Mouse (Mus musculus) embryonic fibroblast, embryonic 13.5 days (primary cell): ENCODE data around the gene Ston2. TPM values are rescaled to one million over a fixed set of nuclear protein-coding genes. Genes with fewer than 3 reads are reported as not detected.

Experiments used
- H3K27ac ChIP-seq: 2 replicates; pipeline ENCODE4 v1.5.1; 2012; ENCODE audit warnings: low read length, control low read depth, inconsistent platforms; ENCODE audit not compliant: insufficient read depth
- H3K4me1 ChIP-seq: 2 replicates; pipeline ENCODE4 v1.6.1; 2011; ENCODE audit warnings: low read length; ENCODE audit not compliant: control insufficient read depth, insufficient read depth
- H3K4me3 ChIP-seq: 2 replicates; pipeline ENCODE4 v1.5.1; 2011; ENCODE audit warnings: mild to moderate bottlenecking, control low read depth, low read length; ENCODE audit not compliant: insufficient read depth
- CTCF ChIP-seq: IDR thresholded peaks from 2 replicates; pipeline ENCODE4 v1.5.1; 2011; ENCODE audit warnings: mild to moderate bottlenecking, control low read depth, low read length, moderate library complexity, borderline replicate concordance; ENCODE audit not compliant: insufficient read depth
- POLR2A ChIP-seq: IDR thresholded peaks from 2 replicates; pipeline ENCODE4 v1.6.1; 2011; ENCODE audit warnings: low read depth, mild to moderate bottlenecking, control low read depth, low read length, moderate library complexity
- polyA plus RNA-seq: library from polyadenylated mRNA; stranded (reverse); fragments of >200 nt; gene quantifications from 2 replicates; pipeline ENCODE4 v1.2.4, GENCODE M21; 2011; ENCODE audit warnings: low read depth; ENCODE audit not compliant: missing spikeins, insufficient read length

Ston2 gene
- polyA plus RNA-seq, 1 experiment, result 1.8 TPM

DNA sequence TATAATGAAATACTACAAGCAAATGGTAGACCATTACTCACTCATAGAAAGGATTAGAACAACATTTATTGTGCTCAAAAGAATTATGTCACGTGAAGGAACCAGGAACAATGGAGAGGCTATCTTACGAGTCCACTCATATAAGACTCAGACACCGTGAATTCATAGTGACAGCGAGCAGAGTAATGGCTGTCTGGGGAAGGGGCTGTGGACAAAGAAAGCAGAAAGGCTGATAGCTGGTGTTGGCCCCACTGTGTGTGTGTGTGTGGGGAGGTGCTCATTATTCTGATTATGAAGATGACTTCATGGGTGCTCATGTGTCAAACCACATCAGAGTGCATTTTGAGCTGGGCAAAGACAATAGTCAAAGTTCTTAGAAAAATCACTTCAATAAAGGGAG is 92.4 kb downstream of the Ston2 start:
- H3K4me3 ChIP-seq, result no peak overlapping the region
- no peaks in the 10 kb centered on the region for H3K4me1 ChIP-seq
- no peak overlapping the region for H3K27ac ChIP-seq
- TF ChIP-seq POLR2A (no peak), CTCF (no peak)

DNA sequence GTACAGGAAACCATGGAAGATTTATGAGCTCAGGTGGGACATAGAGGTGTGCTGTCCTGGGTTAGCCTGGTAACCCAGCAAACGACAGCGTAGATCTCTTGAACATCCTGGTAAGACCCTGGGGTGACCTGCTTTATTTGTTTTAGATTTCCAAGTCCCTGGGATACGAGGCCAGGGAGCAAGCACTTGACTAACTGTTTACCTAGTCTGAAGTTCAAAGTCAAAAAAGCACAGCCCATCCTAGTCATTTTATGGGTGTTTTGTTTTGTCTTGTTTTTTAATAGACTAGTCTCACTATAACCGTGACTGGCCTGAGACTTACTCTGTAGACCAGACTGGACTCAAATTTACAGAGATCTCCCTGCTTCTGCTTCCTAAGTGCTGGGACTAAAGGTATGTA is 93.4 kb downstream of the Ston2 start:
- no peaks in the 10 kb centered on the region for H3K4me1 ChIP-seq
- no peak overlapping the region for H3K4me3 ChIP-seq
- TF ChIP-seq POLR2A, result no peak
- no peak for TF ChIP-seq CTCF
- no peak overlapping the region for H3K27ac ChIP-seq

DNA sequence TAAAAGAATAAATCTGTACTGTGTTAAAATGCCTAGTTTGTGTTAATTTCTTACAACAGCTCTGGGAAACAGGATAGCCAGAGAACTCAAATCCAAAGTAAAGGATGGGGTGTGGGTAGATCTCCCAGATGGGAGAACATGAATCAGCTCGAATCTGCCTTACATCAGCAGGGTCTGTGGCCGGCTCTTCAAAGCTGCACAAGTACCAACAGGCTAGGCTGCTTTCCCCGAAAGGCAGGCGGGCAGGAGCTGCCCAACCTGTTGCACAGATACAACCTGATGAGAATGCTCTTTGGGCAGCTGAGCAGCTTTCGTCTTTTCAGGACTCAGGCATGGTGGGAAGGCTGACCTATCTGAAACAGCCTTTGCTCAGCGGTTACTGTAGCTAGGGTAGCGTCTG is 94.6 kb downstream of the Ston2 start:
- Histone ChIP-seq H3K4me1 (no peaks in the 10 kb centered on the region), H3K27ac (no peak overlapping the region), H3K4me3 (no peak overlapping the region)
- TF ChIP-seq CTCF (no peak), POLR2A (no peak)

DNA sequence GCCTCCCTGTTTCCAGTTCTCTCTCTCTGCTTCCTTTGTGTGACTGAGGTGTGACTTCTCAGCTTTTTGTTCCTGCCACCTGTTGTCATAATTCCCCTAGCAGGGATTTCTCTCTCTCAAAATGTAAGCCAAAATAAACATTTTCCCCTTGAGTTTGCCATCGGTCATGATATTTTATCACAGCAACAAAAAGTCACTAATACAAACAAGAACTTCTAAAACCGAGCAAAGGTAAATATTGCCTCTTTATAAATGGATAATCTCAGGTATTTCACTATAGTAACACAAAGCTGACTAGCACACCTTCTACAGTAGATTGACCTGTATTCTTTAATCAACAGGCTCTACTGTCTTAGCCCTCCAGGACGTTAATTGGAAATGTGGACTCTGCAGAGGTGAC is 95.2 kb downstream of the Ston2 start:
- Histone ChIP-seq H3K27ac (no peak overlapping the region), H3K4me3 (no peak overlapping the region), H3K4me1 (no peaks in the 10 kb centered on the region)
- no peak for TF ChIP-seq CTCF
- no peak for TF ChIP-seq POLR2A

DNA sequence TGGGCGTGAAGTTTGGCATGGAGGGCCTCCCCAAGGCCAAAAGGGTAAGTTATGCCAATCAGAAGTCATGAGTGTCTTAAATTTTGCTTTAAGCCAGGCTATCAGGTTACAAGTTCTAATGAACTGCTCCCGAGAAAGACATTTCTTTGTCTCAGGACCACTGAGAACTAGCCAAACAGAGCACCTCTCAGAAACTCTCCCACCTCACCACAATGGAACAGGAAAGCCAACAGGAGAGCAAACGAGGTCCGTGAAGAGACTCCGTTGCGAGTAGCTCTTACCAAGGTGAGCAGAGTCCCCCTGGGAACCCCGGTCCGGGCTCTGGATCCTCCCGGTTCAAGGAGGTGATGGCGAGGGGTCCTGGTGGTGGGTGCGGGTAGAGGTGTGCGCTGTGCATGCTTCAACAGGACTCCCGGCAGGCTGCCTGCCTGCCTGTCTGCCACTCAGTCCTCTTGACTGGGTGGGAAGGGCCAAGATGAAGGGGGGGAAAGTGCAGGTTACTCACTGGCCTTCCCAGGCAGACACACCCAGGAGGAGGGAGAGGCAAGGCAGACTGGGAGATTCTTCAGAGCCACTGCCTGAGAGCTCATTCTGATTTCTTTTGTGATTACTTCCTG is 102.4 kb downstream of the Ston2 start:
- TF ChIP-seq CTCF (no peak), POLR2A (no peak)
- Histone ChIP-seq H3K4me3 (no peak overlapping the region), H3K27ac (no peak overlapping the region), H3K4me1 (no peaks in the 10 kb centered on the region; the same call in 1 of the 2 replicates)

DNA sequence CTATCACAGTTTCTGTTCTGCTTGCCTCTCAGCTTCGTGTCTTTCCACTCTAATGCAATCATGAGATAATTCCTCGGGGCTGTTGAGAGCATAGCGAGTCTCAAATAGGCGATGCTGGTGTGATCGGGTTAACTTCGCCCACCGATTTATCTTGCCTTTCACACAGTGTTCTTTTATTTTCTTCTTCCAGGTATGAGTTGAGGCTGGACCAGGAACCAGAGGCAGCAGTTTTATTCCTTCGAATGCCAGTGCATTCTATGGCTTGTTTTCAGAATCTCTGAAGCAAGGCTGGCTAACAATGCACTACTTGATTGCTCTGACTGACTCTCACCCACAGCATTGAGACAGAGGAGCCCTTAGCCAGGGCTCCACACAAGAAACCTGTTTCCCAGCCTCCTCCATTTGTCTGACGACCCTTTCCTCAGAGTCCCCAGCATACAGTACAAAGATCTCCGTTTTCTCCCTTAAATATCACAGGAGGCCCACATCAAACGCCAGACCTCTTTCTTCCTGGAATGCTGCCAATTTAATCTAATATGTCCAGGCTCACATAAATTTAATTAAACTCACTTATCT is 103.3 kb downstream of the Ston2 start:
- Histone ChIP-seq H3K4me3 (no peak overlapping the region), H3K4me1 (no peaks in the 10 kb centered on the region; the same call in 1 of the 2 replicates), H3K27ac (no peak overlapping the region)
- no peak for TF ChIP-seq POLR2A
- no peak for TF ChIP-seq CTCF

DNA sequence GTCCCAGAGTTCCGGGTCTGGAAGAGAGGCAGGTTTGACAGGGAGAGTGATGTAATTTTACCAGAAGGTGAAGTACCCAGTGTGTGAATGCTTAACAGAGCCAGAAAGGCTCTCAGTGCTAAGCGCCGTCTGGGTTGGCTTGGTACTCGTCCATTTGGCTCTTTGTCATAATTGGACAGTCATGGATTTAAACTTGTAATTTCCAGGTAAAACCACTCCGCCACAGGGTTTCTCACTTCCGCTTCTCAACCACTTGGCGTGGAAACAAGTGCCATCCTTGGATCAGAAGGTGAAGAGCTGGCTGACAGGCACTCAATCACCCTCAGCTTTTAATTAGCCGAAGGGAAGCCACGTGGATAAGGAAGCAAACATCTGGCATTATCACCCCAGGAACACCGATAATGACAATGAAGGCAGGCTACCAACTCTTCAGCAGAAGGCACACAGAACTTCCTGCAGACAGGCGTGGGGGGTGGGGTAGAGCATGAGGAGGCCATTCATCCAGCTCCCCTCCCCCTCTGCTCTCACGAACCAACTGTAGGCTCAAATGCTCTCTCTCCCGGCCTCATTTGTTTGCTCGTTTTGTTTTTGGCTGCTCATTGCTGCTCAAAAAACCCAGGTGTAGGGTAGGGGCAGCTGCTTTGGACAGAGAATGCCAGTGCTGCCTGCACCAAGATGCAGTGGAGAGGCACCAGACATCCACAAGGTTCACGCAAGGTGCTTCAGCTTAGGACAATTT is 103.9 kb downstream of the Ston2 start:
- H3K4me1 ChIP-seq, result no peaks in the 10 kb centered on the region; the same call in 1 of the 2 replicates
- TF ChIP-seq CTCF (no peak), POLR2A (no peak)
- H3K27ac ChIP-seq, result no peak overlapping the region
- H3K4me3 ChIP-seq, result no peak overlapping the region

DNA sequence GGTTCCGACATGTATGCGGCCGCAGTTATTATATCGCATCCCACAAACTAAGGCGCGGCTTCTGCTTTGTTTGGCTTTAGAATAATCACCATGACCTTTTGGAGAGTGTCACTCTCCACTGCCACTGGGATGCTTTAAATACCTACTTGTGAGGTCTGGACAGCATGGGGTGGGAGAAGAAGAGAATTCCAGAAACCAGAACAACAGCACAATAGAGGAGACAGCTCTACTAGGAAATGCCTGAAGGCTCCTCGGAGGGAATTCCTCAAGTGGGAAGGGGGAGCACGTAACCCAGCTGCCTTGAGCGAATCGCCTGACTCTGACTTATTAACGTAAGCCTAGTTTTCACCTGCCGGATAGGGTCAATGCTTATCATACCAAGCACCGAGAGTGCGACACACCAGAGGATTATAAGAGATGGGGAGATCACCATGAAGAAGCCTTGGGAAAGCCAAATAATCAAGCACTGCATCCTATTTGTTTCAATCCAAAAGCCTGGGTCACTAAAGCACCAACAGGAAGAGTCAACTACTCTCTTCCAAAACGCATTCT is 104.6 kb downstream of the Ston2 start:
- no peak overlapping the region for H3K4me3 ChIP-seq
- H3K4me1 ChIP-seq, result no peaks in the 10 kb centered on the region; the same call in 1 of the 2 replicates
- H3K27ac ChIP-seq, result no peak overlapping the region
- TF ChIP-seq CTCF (no peak), POLR2A (no peak)

DNA sequence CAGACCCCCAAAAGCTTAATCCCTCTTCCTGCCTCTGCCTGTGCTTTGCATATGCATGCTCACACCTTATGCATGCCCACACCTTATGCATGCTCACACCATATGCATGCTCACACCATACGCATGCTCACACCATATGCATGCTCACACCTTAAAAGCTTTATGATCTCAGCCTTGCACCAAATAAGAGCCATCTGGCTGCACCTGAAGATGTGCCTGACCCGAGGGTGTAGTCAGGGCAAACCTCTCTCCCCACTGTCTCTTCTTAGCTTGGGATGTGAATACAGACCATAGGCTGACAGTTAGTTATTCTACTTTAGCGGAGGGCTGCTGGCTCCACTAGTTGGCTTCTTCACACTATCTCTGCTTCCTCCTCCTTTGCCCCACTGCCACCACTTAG is 105.1 kb downstream of the Ston2 start:
- no peaks in the 10 kb centered on the region; the same call in 1 of the 2 replicates for H3K4me1 ChIP-seq
- TF ChIP-seq CTCF (no peak), POLR2A (no peak)
- no peak overlapping the region for H3K4me3 ChIP-seq
- no peak overlapping the region for H3K27ac ChIP-seq
